Mouse (Mus musculus): ENCODE data around the gene I830077J02Rik.

DNA sequence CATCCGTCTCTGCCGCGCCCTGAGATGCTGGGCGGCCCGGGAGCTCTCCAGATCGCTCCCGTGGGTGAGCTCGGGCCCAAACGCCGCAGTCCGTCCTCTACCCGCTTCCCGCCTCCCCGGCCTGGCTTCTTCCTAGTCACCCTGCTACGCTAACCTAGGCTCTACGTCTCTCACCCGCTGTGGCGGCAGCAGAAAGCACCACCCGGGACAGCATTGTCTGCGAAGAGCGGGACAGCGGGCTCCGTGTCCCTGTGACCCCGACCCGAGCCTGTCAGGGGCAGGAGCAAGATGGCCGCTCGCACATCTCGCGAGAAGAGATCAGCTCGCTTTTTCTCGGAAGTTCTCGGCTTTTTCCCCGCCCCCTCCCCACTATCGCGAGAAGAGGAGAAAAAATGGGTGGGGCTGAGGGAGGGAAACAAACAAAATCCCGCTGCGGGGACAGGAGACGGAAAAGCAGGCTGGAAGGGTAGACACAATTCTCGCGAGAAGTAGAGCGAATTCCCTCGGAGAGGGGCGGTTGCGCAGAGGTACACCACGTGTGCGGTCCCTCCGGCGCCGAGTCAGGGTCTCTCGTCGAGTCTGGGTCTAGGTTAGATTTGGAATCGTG lies 26.6 kb upstream of the I830077J02Rik start, which contains the start of gene Wdr77:
- peak; percentile 92 to 96 for TF ChIP-seq POLR2A (IDR thresholded peaks at IDR 0.05; ENCODE audit: control insufficient read depth in 1 of 2, insufficient read depth in 1 of 2, low read depth in 1 of 2, low read length in 2 of 2, poor library complexity in 1 of 2)
- TF ChIP-seq POLR2AphosphoS2 (IDR thresholded peaks at IDR 0.05; ENCODE audit: low read length) = peak; percentile 95
- no peak for TF ChIP-seq CTCF (IDR thresholded peaks at IDR 0.05 in 2 of 3, conservative IDR thresholded peaks at IDR 0.05 in 1 of 3; ENCODE audit: control insufficient read depth in 1 of 3, insufficient read depth in 1 of 3, low read depth in 2 of 3, low read length in 3 of 3, poor library complexity in 1 of 3, severe bottlenecking in 1 of 3)
- TF ChIP-seq GABPA (IDR thresholded peaks at IDR 0.05; ENCODE audit: low read depth, low read length) = no peak
- TF ChIP-seq BHLHE40 (IDR thresholded peaks at IDR 0.05; ENCODE audit: borderline replicate concordance, low read depth, low read length) = no peak
- TF ChIP-seq USF2 (IDR thresholded peaks at IDR 0.05; ENCODE audit: borderline replicate concordance in 1 of 2, insufficient read depth in 1 of 2, low read depth in 1 of 2, low read length in 2 of 2) = no peak
- no peak for TF ChIP-seq ZMIZ1 (IDR thresholded peaks at IDR 0.05; ENCODE audit: low read depth, low read length)
- no peak for TF ChIP-seq EP300 (IDR thresholded peaks at IDR 0.05; ENCODE audit: low read depth in 1 of 2, low read length in 2 of 2)
- TF ChIP-seq MAX (IDR thresholded peaks at IDR 0.05; ENCODE audit: low read length) = peak; percentile 96

Data from MEL (cell line).